Mouse (Mus musculus): ENCODE measurements around the gene Rsg1.

Rsg1 gene

GRCm38 (mm10) chr4:141213770-141214336, at the start of gene Rsg1:
Gene Rsg1 (plus strand): TSS chr4:141213956.
- in situ Hi-C loops (cut with MboI; ENCODE audit: unreplicated experiment in 2 of 2), result loop anchor here (5.0 kb wide), 2 partner anchors 62 to 72 kb away; no protein-coding TSS in a partner anchor

DNA sequence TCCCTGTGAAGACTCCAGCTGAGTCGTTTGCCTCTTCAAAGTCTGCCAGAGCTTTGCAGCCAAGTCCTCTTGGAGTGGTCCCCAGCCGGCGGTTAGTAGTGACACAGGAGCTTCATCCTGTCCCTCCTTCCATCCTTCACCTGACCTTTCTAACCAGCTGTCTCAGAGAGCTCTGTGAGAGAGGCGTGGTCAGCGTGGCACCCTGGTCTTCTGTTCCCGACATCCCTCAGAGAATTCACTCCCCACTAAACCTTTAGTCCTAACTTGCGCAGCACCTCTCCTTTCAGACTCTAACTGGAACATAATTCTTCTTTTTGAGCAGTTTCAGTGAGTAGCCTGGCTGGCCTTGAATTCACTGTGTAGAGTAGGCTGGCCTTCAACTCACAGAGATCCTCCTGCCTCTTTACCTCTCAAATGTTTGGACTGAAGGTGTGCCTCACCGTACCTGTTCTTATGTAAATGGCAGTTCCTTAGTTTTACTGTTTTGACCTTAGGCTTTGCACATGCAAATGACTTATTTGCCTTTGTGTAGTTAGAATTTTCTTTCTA, 47.9 kb upstream of the Rsg1 start:
- in situ Hi-C loops (cut with MboI; ENCODE audit: unreplicated experiment in 2 of 2), result no loop called here

DNA sequence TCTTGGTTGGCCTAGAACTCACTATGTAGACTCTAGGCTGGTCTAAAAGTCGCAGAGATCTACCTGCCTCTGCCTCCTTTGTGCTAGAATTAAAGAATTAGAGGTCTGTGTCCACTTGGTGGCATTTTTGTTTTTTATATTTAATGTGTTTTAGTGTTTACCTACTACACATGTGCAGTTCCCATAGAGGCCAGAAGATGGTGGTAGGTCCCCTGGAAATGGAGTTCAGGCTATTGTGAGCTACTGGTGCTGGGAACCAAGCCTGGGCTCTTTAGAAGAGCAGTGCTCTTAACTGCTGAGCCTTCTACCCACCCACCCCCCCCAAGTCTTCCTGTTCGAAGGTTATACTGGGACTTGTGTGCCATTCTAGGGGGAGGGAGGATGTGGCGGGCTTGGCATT, 46.6 kb upstream of the Rsg1 start:
- in situ Hi-C loops (cut with MboI; ENCODE audit: unreplicated experiment in 2 of 2), result no loop called here

GRCm38 (mm10) chr4:141172121-141172520, 41.6 kb upstream of the Rsg1 start:
- in situ Hi-C loops (cut with MboI; ENCODE audit: unreplicated experiment in 2 of 2), result no loop called here

DNA sequence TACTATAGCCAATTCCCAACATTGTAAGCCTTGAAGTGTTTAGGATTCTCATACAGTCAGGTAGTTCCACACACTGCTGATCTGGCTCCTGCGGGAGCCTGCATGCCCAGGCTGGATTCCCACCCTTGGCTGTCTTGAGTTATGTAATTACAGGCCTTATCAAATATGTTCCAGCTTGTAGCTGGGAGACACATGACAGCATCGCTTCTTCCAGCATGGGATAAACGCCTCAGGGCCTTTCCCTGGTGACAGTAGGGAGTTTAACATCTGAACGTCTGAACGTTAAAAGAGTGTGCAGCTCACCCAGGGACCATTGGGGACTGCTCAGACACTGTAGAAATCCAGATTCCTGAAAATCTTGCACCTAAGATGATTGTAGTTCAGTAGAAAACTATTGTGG, 38.0 kb upstream of the Rsg1 start:
- in situ Hi-C loops (cut with MboI; ENCODE audit: unreplicated experiment in 2 of 2), result no loop called here

DNA sequence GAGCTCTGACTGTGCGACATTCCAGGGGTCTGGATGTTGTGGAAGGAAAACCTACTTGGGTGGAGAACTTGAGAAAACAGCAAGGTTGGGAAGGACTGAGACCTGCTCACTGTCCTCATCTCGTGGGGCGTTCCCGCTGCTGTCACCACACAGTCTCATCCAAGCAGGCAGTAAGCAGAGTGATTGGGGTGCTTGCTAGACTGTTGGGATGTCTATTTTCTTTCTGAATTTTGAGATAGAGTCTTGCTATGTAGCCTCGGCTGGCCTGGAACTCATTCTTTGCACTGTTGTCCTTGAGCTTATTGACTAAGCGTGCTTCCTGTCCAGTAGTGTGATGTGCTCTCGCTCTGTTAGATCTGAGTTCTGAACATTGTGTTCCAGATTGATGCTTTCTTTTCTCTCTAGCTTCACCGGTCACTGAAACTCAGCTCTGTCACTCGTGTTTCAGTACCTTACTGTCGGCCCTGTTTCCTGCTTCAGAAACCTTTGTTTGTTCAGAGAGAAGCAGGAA, 37.4 kb upstream of the Rsg1 start:
- in situ Hi-C loops (cut with MboI; ENCODE audit: unreplicated experiment in 2 of 2), result no loop called here

- in situ Hi-C loops (cut with MboI; ENCODE audit: unreplicated experiment in 2 of 2), result no loop called here
Observed at GRCm38 (mm10) chr4:141178500-141178899, 35.3 kb upstream of the Rsg1 start.

DNA sequence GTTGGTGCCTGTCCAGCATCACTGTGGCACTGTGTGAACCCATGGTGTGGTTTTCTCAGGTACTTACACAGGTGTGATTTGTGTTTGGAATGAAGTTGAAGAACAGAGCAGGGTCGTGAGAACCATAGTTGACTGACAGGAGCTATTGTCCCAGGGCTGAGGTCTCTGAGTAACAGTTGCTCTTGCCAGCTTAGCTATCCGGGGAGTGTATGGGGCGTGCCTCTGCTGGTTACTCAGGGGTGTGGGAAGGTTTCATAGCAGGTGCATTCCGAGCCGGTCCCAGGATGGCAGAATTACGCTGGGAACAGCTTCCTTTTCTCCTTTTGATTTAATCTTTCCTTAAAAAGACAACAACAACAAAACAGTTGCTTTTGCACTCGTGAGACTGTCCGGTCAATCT, 32.9 kb upstream of the Rsg1 start:
- in situ Hi-C loops (cut with MboI; ENCODE audit: unreplicated experiment in 2 of 2), result no loop called here

DNA sequence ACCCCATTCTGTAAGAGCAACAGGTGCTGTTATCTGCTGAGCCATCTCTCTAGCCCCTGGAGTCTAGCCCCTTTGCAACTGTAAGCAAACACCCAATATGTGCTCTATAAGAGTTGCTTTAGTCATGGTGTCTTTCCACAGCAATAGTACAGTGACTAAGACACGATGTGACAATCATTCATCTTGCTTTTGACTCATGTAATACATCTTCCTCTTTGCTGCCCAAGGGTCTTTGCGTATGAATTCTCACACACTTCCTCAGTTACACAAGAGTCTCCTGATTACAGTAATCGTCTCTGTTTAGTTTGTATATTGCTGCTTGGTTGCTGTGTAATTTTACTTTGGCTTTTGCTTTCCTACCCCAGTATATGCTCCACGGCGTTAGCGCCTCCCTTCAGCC, 31.8 kb upstream of the Rsg1 start:
- in situ Hi-C loops (cut with MboI; ENCODE audit: unreplicated experiment in 2 of 2), result no loop called here

DNA sequence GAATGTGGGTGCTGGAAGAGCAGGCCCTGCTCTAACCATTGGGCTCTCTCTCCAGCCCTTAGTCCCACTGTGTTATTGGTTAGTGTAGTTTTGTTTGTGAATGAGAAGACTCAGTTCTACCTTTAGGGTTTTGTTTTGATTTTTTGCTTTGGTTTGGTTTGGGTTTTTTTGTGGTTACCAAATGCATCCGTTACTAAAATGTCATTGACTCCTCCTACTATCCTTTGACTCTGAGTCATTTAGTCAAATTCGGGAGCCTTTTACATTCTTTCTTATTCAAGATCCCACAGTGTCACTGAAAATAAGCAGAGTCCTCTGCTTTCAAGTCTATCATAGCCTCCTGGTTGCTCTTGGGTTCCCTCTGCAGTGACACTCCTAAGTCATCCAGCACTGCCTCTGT, 29.8 kb upstream of the Rsg1 start:
- in situ Hi-C loops (cut with MboI; ENCODE audit: unreplicated experiment in 2 of 2), result no loop called here

- in situ Hi-C loops (cut with MboI; ENCODE audit: unreplicated experiment in 2 of 2), result no loop called here
Observed at GRCm38 (mm10) chr4:141184426-141184825, 29.3 kb upstream of the Rsg1 start.

DNA sequence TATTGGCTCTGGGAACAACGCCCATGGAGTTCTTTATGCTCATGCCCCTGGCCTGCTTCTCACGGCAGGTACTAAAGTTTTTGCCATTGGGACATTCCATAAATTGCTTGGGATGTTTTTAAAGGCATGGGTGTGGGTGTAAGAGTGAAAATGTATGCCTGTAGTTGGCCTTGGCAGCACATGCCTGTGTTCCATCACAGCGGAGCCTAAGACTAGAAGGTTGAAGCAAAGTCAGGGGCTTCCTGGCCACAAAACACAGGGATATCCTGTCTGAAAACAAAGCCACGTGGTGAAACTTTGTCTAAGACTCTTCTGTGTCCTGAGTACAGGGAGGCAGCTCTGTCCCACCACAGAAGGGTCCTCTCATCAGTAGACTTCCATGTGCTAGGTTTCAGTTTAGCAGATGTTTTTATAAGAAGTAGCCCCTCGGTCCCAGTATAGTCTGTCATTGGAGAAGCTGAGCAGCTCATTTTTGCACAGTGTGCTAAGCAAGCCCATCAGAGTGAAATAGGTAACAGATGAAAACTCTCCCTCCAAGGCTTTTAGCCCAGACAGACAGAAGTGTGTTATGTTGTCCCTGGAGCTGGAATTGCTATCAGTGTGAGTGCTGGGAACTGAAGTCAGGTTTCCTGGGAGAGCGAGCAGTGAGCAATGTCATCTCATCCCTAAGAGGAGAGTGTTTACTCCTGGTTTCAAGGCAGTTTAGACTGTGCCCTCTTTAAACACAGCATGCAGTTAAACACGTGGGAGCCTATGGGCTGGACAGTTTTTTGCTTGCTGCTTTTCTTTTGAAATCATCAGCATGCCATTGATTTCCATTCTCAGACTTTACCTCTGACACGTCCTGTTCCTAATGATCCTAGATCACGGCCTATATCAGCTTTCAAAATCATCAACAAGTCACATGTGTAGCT, 26.6 kb upstream of the Rsg1 start:
- in situ Hi-C loops (cut with MboI; ENCODE audit: unreplicated experiment in 2 of 2), result no loop called here

- in situ Hi-C loops (cut with MboI; ENCODE audit: unreplicated experiment in 2 of 2), result no loop called here
Observed at GRCm38 (mm10) chr4:141191294-141191693, 22.5 kb upstream of the Rsg1 start.

GRCm38 (mm10) chr4:141194553-141194952, 19.2 kb upstream of the Rsg1 start:
- in situ Hi-C loops (cut with MboI; ENCODE audit: unreplicated experiment in 2 of 2), result no loop called here

- in situ Hi-C loops (cut with MboI; ENCODE audit: unreplicated experiment in 2 of 2), result no loop called here
Observed at GRCm38 (mm10) chr4:141196981-141197685, 16.6 kb upstream of the Rsg1 start.

DNA sequence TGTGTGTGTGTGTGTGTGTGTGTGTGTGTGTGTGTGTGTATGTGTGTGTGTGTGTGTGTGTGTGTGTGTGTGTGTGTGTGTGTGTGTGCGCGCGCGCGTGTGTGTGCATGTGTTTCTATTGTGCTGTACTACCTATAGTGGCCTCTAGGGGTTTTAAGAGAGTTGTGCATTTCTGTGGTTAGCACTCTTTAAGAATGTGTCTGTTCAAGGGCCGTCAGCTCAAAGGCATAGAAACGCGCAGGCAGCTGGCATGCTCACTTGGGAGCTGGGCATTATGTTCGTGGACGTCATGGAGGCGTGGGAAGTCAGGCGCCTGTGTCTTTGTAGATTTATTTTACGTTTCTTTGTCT, 16.1 kb upstream of the Rsg1 start:
- in situ Hi-C loops (cut with MboI; ENCODE audit: unreplicated experiment in 2 of 2), result no loop called here

GRCm38 (mm10) chr4:141200906-141201305, 12.8 kb upstream of the Rsg1 start:
- in situ Hi-C loops (cut with MboI; ENCODE audit: unreplicated experiment in 2 of 2), result no loop called here

DNA sequence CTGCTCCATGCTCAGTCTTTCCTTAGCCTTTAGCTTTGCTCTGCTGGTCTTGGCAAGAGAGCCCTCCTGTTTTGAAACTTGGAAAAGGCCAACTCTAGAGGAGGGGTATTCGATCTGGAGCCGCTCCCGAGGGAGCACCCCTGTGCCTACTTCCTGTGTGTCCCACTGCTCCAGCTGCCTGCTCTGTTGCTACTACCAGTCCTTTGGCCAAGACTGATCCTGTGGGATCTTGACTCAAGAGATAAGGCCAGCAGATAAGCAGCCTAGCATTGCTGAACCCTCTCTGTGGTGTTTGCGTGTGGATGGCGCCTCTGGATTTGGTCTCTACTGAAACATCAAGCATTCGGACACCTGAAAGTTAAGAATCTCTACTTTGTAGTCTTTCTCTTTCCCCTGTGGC, 11.6 kb upstream of the Rsg1 start:
- in situ Hi-C loops (cut with MboI; ENCODE audit: unreplicated experiment in 2 of 2), result no loop called here

DNA sequence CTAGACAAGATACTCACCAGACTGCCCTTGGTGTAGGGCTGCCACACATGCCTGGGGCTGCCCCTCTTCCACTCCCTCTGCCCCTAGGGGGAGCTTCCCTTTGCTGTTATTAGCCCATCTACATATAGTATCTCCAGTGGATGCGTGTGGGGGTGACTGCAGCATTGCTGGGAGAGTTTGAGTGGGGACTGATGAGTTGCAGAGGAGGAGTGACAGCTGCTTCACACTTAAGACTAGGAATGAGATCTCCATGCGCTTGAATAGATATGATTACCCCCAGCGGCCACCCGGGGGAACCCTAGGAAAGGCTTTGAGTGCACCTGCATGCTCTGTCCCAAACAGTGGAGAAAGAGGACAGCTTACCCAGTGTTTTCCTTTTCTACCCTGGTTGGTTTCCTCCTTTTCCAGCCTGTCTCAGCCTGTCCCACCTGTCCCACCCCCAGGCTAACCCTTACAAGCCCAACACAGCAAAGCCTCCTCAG, 9.1 kb upstream of the Rsg1 start:
- in situ Hi-C loops (cut with MboI; ENCODE audit: unreplicated experiment in 2 of 2), result no loop called here

GRCm38 (mm10) chr4:141207081-141207480, 6.7 kb upstream of the Rsg1 start:
- in situ Hi-C loops (cut with MboI; ENCODE audit: unreplicated experiment in 2 of 2), result no loop called here
